Mouse (Mus musculus): ENCODE data around the gene Nup54. TPM values are rescaled to one million over a fixed set of nuclear protein-coding genes. Genes with fewer than 3 reads are reported as not detected.

Nup54 gene
- polyA plus RNA-seq, 1 experiment from 2014 or later: 38.8 TPM

DNA sequence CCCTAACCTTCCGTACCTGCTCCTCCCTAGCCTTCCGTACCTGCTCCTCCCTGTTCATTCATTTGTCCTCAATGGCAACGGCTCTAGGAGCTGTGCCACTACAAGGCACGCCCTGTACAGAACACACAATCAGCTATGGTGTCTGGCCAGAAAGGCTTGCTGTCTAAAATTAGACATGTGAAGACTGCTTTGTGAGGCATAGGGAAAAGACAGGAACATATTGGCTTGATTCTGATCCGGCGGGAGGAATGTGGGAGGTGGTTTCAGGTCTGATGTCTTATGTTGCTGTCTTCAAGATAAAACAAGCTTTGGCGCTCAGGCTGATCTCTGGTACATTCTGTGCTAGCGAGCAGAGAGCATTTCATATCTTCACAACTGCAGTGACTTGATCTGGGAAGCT lies 44.4 kb downstream of the Nup54 start:
- no peak overlapping the region for H3K4me3 ChIP-seq (ENCODE audit: low read length)
- H3K9ac ChIP-seq (ENCODE audit: low read length): peak overlapping the region; percentile 18
- no peaks in the 10 kb centered on the region for H3K36me3 ChIP-seq (ENCODE audit: control insufficient read depth, insufficient read depth)
- H3K27ac ChIP-seq (ENCODE audit: low read length): peak overlapping the region; percentile 80
- peak; percentile 59; the same call in 1 of the 2 replicates for ATAC-seq (replicated peaks; ENCODE audit: extremely low read depth, insufficient read depth, low FRiP score)
- peak overlapping the region; percentile 43 for H3K4me2 ChIP-seq (ENCODE audit: low read depth, low read length)
- H3K9me3 ChIP-seq (replicated peaks; ENCODE audit: control insufficient read depth, low read length): no peaks in the 10 kb centered on the region
- H3K4me1 ChIP-seq (ENCODE audit: control insufficient read depth, insufficient read depth, low read length): peaks cover 42% of the 10 kb centered on the region
- H3K27me3 ChIP-seq (ENCODE audit: control insufficient read depth, insufficient read depth, low read length): peaks cover 2% of the 10 kb centered on the region; the same call in 1 of the 2 replicates
- WGBS: 28% methylated on average over 8 of the region's 8 CpGs

DNA sequence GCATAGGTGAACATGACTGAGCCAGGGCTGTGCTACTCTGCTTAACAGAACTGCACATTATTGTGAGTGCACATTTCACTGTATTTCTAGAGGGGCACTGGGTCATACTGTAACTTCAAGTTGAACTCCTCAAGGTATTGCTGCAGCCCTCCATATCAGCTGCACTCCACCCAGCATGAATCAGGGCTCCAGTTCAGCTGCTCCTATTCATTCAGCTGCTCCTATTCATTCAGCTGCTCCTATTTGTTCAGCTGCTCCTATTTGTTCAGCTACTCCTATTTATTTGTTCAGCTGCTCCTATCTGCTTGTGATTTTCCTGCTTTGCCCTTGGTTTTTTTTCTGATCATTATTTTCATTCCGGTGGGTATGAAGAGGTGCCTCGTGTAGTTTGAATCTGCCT lies 45.0 kb downstream of the Nup54 start:
- whole genome bisulfite sequencing: 72% methylated on average over 2 of the region's 2 CpGs
- H3K4me3 ChIP-seq (ENCODE audit: low read length): no peak overlapping the region
- no peak for ATAC-seq (replicated peaks; ENCODE audit: extremely low read depth, insufficient read depth, low FRiP score)
- no peaks in the 10 kb centered on the region for H3K9me3 ChIP-seq (replicated peaks; ENCODE audit: control insufficient read depth, low read length)
- H3K27me3 ChIP-seq (ENCODE audit: control insufficient read depth, insufficient read depth, low read length): peaks cover 2% of the 10 kb centered on the region; the same call in 1 of the 2 replicates
- H3K4me2 ChIP-seq (ENCODE audit: low read depth, low read length): peak overlapping the region; percentile 43
- no peaks in the 10 kb centered on the region for H3K36me3 ChIP-seq (ENCODE audit: control insufficient read depth, insufficient read depth)
- H3K4me1 ChIP-seq (ENCODE audit: control insufficient read depth, insufficient read depth, low read length): peaks cover 42% of the 10 kb centered on the region
- no peak overlapping the region for H3K27ac ChIP-seq (ENCODE audit: low read length)
- H3K9ac ChIP-seq (ENCODE audit: low read length): no peak overlapping the region

DNA sequence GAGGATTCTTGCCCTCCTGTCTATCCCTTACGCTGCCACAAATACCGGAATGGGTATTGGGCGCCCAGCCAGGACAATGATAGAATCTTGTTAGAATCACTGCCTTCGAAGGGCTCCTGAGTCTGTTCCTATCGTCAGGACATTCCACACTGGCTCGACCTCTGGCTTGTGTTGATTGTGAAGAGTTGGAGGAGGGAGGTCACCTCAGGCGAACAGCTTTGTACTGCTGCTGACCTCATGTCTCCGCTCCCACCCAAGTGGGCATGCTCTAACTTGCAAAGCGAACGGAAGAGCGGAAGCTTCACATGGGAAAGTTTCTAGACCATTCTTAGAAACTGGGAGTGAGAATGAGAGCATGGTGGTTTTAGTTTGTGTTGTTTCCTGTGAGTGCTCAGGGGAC lies 47.6 kb downstream of the Nup54 start:
- H3K4me2 ChIP-seq (ENCODE audit: low read depth, low read length): peak overlapping the region; percentile 66
- peak; percentile 65 for ATAC-seq (replicated peaks; ENCODE audit: extremely low read depth, insufficient read depth, low FRiP score)

DNA sequence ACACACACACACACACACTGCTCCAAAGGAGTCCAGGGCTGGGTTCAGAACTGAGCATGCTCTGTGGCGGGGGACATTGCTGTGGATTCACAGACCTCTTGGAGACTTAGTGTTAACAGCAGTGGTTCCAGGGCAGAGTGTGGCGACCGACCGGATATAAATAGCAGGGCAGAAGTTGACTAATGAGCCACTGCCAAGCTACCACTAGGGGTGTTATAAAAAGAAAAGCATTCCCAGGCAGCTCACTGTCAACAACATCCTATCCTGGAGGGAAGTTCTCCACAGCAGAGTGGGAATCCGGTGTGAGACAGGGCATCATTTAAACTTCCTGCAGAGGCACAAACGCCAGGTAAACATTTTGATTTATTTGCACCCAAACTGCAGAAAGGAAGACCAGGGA lies 48.4 kb downstream of the Nup54 start:
- ATAC-seq (replicated peaks; ENCODE audit: extremely low read depth, insufficient read depth, low FRiP score): peak; percentile 78

More for the DNA sequence above, 47.6 kb downstream of the Nup54 start:
- Histone ChIP-seq H3K4me3 (ENCODE audit: low read length) (peak overlapping the region; percentile 43), H3K9me3 (replicated peaks; ENCODE audit: control insufficient read depth, low read length) (no peaks in the 10 kb centered on the region), H3K27me3 (ENCODE audit: control insufficient read depth, insufficient read depth, low read length) (no peaks in the 10 kb centered on the region), H3K4me1 (ENCODE audit: control insufficient read depth, insufficient read depth, low read length) (peaks cover 42% of the 10 kb centered on the region), H3K9ac (ENCODE audit: low read length) (peak overlapping the region; percentile 49), H3K27ac (ENCODE audit: low read length) (peak overlapping the region; percentile 94), H3K36me3 (ENCODE audit: control insufficient read depth, insufficient read depth) (no peaks in the 10 kb centered on the region)
- WGBS: 26% methylated on average over 11 of the region's 11 CpGs

DNA sequence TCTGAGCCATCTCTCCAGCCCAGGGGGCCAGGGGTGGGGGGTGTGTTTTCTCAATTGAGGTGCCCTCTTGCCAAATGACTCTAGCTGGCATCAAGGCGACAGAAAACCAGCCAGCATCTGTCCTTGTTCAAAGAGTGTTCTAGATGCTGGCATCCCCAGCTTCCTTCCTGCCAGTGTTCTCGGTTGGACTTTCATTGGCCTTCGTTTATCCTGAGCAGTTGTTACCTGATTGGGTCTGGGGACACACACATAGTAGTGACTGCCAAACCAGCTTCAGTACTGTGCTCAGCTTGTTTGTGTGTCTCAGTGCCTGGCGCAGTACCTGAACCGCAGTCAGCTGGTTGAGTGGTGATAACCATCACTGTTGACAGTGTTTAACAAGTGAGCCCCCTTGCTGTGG lies 48.9 kb downstream of the Nup54 start:
- Histone ChIP-seq H3K9ac (ENCODE audit: low read length) (no peak overlapping the region; the same call in 1 of the 2 replicates), H3K4me3 (ENCODE audit: low read length) (no peak overlapping the region), H3K36me3 (ENCODE audit: control insufficient read depth, insufficient read depth) (no peaks in the 10 kb centered on the region), H3K4me2 (ENCODE audit: low read depth, low read length) (peak overlapping the region; percentile 66; the same call in 1 of the 2 replicates), H3K27me3 (ENCODE audit: control insufficient read depth, insufficient read depth, low read length) (no peaks in the 10 kb centered on the region), H3K4me1 (ENCODE audit: control insufficient read depth, insufficient read depth, low read length) (peaks cover 37% of the 10 kb centered on the region), H3K9me3 (replicated peaks; ENCODE audit: control insufficient read depth, low read length) (no peaks in the 10 kb centered on the region), H3K27ac (ENCODE audit: low read length) (peak overlapping the region; percentile 94)
- WGBS: 65% methylated on average over 5 of the region's 5 CpGs
- no peak for ATAC-seq (replicated peaks; ENCODE audit: extremely low read depth, insufficient read depth, low FRiP score)

More for the DNA sequence above, 48.4 kb downstream of the Nup54 start:
- Histone ChIP-seq H3K9me3 (replicated peaks; ENCODE audit: control insufficient read depth, low read length) (no peaks in the 10 kb centered on the region), H3K4me1 (ENCODE audit: control insufficient read depth, insufficient read depth, low read length) (peaks cover 41% of the 10 kb centered on the region), H3K9ac (ENCODE audit: low read length) (peak overlapping the region; percentile 49), H3K4me2 (ENCODE audit: low read depth, low read length) (peak overlapping the region; percentile 66), H3K27ac (ENCODE audit: low read length) (peak overlapping the region; percentile 94), H3K4me3 (ENCODE audit: low read length) (peak overlapping the region; percentile 43), H3K36me3 (ENCODE audit: control insufficient read depth, insufficient read depth) (no peaks in the 10 kb centered on the region), H3K27me3 (ENCODE audit: control insufficient read depth, insufficient read depth, low read length) (no peaks in the 10 kb centered on the region)
- WGBS: 10% methylated on average over 6 of the region's 6 CpGs

DNA sequence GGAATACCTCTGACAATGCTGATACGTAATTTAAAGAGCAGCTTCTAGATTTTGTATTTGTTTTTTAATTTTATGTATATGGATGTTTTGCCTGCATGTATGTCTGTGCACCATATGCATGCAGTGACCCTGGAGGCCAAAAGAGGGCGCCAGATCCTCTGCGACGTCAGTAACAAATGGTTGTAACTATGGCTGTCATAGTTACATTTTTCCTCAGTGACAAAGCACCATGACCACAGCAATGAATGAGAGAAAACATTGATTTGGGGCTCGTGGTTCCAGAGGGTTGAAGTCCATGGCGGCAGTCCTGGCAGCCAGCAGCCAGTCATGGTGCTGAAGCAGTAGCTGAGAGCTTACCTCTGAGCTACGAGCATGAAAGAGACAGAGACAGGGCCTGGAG lies 50.2 kb downstream of the Nup54 start:
- H3K4me3 ChIP-seq (ENCODE audit: low read length): no peak overlapping the region
- H3K36me3 ChIP-seq (ENCODE audit: control insufficient read depth, insufficient read depth): no peaks in the 10 kb centered on the region
- no peak overlapping the region for H3K9ac ChIP-seq (ENCODE audit: low read length)
- H3K27ac ChIP-seq (ENCODE audit: low read length): no peak overlapping the region
- WGBS: 55% methylated on average over 7 of the region's 7 CpGs
- H3K4me2 ChIP-seq (ENCODE audit: low read depth, low read length): no peak overlapping the region
- H3K9me3 ChIP-seq (replicated peaks; ENCODE audit: control insufficient read depth, low read length): no peaks in the 10 kb centered on the region
- ATAC-seq (replicated peaks; ENCODE audit: extremely low read depth, insufficient read depth, low FRiP score): no peak
- H3K27me3 ChIP-seq (ENCODE audit: control insufficient read depth, insufficient read depth, low read length): no peaks in the 10 kb centered on the region
- H3K4me1 ChIP-seq (ENCODE audit: control insufficient read depth, insufficient read depth, low read length): peaks cover 26% of the 10 kb centered on the region

DNA sequence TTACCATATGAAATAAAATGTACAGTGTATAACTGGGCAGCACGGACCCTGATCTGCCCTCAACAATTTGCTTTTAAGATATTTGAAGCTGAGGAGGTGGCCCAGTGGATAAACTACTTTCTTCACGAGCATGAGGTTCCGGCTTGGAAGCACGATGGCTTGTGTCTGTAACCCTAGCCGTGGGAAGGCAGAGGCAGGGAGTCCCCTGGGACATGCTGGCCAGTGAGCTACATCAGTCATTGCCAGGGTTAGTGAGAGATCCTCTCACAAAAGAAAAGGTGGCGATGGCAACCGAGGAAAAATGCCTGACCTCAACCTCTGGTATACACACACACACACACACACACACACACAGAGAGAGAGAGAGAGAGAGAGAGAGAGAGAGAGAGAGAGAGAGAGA lies 51.3 kb downstream of the Nup54 start:
- Histone ChIP-seq H3K27me3 (ENCODE audit: control insufficient read depth, insufficient read depth, low read length) (no peaks in the 10 kb centered on the region), H3K9ac (ENCODE audit: low read length) (no peak overlapping the region), H3K4me3 (ENCODE audit: low read length) (no peak overlapping the region), H3K36me3 (ENCODE audit: control insufficient read depth, insufficient read depth) (no peaks in the 10 kb centered on the region), H3K4me1 (ENCODE audit: control insufficient read depth, insufficient read depth, low read length) (peaks cover 25% of the 10 kb centered on the region), H3K4me2 (ENCODE audit: low read depth, low read length) (no peak overlapping the region), H3K9me3 (replicated peaks; ENCODE audit: control insufficient read depth, low read length) (no peaks in the 10 kb centered on the region), H3K27ac (ENCODE audit: low read length) (no peak overlapping the region)
- WGBS: 46% methylated on average over 7 of the region's 7 CpGs
- no peak for ATAC-seq (replicated peaks; ENCODE audit: extremely low read depth, insufficient read depth, low FRiP score)

DNA sequence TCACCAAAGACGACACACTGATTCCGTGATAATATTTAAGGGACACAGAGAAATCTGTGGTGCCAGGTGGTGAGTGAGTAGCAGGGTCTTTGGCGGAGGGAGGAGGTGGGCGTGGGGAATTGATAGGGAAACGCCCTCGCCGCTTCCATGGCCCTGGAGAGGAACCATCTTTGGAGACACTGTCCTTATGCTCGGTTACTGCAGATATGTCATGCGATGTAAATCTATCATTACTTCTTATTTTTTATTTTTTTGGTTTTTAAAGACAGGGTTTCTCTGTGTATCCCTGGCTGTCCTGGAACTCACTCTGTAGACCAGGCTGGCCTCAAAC lies 52.7 kb downstream of the Nup54 start:
- 50% methylated on average over 9 of the region's 9 CpGs for WGBS

DNA sequence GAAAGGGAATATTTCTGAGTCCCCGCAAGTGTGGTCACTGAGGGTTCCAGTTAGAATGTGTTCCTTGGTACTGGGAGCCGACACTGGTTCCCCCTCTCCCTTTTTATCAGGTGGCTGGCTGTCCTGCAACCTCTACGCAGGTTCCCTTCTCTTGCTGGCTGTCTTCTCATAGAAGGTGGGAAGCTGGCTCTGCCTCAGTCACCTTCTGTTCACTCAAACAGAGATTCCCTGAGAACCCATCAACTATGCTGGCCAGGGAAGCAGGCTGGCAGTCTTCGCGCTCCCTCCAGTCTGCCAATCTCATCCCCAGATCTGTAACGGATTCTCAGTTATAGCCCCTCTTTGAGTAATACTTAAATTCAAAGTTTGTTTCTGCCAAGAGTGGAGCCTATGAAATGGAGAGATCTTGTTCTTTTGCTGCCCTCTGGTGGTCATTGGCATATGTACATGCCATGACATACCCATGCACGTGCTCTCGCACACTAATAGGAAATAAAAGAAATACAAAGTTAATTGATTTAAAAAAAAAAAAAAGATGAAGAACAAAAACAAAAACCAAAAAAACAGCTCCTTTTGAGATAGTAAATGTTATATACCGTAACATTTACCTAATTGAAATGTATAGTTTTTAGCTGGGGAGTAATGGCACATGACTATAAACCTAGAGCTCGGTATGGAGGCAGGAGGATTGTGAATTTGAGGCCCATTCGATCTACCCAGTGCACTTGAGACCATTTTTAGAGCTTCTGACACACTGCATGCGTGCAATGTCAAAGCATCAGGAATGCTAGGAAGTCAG lies 53.3 kb downstream of the Nup54 start:
- H3K27ac ChIP-seq (ENCODE audit: low read length): no peak overlapping the region
- peaks cover 8% of the 10 kb centered on the region for H3K4me1 ChIP-seq (ENCODE audit: control insufficient read depth, insufficient read depth, low read length)
- H3K36me3 ChIP-seq (ENCODE audit: control insufficient read depth, insufficient read depth): no peaks in the 10 kb centered on the region
- H3K9ac ChIP-seq (ENCODE audit: low read length): no peak overlapping the region
- ATAC-seq (replicated peaks; ENCODE audit: extremely low read depth, insufficient read depth, low FRiP score): no peak
- no peaks in the 10 kb centered on the region for H3K27me3 ChIP-seq (ENCODE audit: control insufficient read depth, insufficient read depth, low read length)
- WGBS: 32% methylated on average over 12 of the region's 12 CpGs
- no peak overlapping the region for H3K4me2 ChIP-seq (ENCODE audit: low read depth, low read length)
- no peak overlapping the region for H3K4me3 ChIP-seq (ENCODE audit: low read length)
- H3K9me3 ChIP-seq (replicated peaks; ENCODE audit: control insufficient read depth, low read length): no peaks in the 10 kb centered on the region

More for the DNA sequence above, 52.7 kb downstream of the Nup54 start:
- H3K9me3 ChIP-seq (replicated peaks; ENCODE audit: control insufficient read depth, low read length): no peaks in the 10 kb centered on the region
- H3K27ac ChIP-seq (ENCODE audit: low read length): no peak overlapping the region
- no peaks in the 10 kb centered on the region for H3K36me3 ChIP-seq (ENCODE audit: control insufficient read depth, insufficient read depth)
- H3K4me3 ChIP-seq (ENCODE audit: low read length): no peak overlapping the region
- no peak for ATAC-seq (replicated peaks; ENCODE audit: extremely low read depth, insufficient read depth, low FRiP score)
- no peak overlapping the region for H3K4me2 ChIP-seq (ENCODE audit: low read depth, low read length)
- H3K4me1 ChIP-seq (ENCODE audit: control insufficient read depth, insufficient read depth, low read length): peaks cover 14% of the 10 kb centered on the region
- no peak overlapping the region for H3K9ac ChIP-seq (ENCODE audit: low read length)
- no peaks in the 10 kb centered on the region for H3K27me3 ChIP-seq (ENCODE audit: control insufficient read depth, insufficient read depth, low read length)

All from heart, embryonic 16.5 days (tissue).